Mouse (Mus musculus): ENCODE measurements at regions not wholly inside any gene's neighbourhood (a gene's known extent, or its start where the extent isn't known, plus 50 kb on each side); places are given as distances from the start of the nearest gene placed in this dataset.
A peak's percentile ranks its signal among the peaks of the same experiment; 100 is the strongest.

- DNase-seq: no peak
- intact Hi-C loops (cut with DNase I): no loop called here
These were observed 267.0 kb upstream of the Hnrnpa3 start for GRCm38 (mm10) chr2:75392041-75392440.

DNA sequence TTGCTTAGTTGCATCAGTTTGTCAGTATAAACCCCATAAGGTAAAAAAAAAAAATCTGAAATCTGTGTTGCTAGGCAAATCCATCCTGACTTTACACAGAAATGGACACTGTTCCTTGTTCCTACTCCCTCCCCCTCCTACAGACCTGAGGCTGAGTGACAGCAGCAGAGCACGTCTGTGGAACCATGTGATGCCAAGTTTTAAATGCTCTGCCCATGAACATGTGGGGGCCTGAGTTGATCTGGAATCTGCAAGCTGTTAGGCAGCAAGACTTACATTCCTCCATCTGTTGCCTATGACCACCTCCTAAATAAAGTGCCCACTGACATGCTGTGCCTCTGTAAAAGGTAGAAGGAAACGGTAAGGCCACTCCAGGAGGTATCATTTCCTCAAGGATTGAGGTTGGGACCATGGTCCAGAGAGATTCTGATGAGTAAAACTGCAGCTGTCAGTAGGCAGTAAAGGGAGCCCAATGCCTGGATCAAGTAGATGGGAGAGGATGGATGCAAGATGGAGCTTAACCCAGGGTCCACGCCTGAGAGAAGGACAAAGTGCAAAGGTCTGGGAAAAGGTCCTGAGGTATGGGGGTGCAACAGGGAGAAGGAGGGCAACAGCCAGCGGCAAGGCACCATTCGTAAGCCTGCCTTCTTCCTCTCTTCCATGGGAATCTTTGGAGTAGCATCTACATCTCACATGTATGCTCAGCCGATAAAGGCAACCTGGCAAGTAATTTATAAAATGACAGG is 264.0 kb upstream of the Hnrnpa3 start:
- DNase-seq: no peak
- intact Hi-C loops (cut with DNase I): no loop called here

- intact Hi-C loops (cut with DNase I): no loop called here
- no peak for DNase-seq
These were observed 263.0 kb upstream of the Hnrnpa3 start for GRCm38 (mm10) chr2:75396016-75396415.

DNA sequence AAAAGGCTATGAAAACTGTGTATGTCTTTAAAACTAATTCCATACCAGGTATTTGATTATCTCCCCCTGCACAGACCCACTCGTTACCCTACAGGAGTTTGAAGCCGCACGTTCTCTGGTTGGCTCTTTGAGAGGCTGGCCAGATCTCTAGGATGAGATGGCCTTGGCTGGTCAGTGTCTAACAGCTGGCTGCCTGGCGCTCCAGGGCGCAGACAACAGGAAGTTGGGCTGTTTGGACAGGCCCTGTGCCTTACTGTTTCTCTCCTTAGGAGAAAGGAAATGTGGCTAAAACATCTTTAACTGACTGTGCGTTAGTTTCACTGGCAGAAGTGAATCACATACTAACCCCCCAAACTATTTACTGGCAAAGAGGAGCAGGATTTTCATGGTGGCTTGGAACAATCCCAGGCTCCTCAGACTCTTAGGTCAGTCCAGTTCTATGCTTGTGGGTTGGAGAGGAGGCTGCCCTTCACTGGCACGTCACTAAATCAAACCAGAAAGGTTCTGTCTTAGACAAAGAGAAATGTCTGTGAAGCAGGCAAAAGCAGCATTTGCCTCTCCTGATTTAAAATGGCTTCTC is 258.7 kb upstream of the Hnrnpa3 start:
- peak in 1 of 2 experiments; percentile 44 for DNase-seq
- intact Hi-C loops (cut with DNase I): no loop called here

DNA sequence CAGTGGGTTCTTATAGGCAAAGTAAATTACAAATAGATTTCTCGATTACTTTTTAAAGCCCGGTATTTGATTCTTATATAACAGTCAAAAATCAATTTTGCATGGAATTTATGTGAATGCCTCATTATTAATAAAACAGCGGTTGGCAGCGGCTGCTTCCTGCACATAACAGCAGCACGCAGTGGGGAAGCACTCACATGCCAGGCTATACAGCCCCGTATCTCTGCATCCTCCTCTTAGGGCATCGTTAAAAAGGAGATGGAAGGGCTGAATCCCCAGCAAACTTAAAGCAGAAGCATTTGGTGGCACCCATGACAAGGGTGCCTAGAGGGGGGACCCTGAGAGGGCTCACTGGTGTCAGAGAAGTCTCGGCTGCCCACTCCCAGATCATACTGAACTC is 255.3 kb upstream of the Hnrnpa3 start:
- no peak for DNase-seq
- intact Hi-C loops (cut with DNase I): no loop called here

GRCm38 (mm10) chr2:75405524-75406214 is 253.4 kb upstream of the Hnrnpa3 start:
- DNase-seq: no peak
- intact Hi-C loops (cut with DNase I): no loop called here

DNA sequence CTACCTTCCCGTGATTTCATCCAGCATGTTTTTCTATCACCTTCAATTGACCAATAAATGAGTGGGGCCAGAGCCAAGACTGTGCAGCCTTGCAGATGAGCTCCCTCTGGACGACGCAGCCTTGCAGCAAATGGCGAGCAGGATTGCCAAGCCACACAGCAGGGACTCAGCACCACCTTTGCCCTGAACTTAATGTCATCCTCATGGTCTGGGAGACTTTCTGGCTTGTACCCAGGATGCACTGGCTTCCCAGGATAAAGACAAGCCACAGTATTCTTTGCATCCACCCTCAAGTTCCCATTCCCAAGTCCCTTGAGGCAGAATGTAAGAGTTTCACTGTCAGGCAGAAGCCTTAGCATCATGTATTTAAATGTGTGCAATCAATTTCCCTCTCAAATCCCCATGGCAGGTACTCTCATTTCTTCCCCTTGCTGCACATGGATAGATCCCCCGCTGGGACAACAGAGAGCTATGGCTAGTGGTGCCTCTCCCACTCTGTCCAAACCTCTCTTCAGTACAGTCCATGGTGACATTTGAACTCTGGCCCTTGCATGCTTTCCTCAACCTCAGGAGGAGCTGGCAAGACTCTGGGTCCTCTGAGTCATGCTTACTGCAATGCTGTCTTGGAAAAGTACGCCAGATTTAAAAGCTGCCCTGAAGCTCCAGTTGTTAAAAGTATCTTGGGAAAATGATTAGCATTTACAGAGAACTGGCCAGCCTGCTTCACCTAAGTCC is 252.2 kb upstream of the Hnrnpa3 start:
- DNase-seq: peak in 1 of 2 experiments; percentile 24
- intact Hi-C loops (cut with DNase I): no loop called here

DNA sequence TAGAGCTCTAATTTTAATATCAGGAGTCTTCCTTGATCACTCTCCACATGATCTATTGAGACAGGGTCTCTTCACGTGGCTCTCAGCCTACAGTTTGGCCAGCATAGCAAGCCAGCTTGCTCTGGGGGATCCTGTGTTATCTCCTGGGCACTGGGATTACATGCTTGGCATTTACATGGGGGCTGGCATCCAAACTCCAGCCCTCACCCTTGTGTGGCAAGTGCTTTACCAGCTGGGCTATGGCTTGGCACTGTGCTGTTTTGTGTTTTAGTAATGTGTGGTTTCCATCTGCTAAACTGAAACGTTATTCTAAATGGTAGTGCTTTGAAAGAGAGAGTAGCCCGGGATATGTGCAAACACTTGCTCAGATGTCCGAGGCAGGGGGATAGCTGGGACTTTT is 251.5 kb upstream of the Hnrnpa3 start:
- intact Hi-C loops (cut with DNase I): no loop called here
- DNase-seq: no peak

DNA sequence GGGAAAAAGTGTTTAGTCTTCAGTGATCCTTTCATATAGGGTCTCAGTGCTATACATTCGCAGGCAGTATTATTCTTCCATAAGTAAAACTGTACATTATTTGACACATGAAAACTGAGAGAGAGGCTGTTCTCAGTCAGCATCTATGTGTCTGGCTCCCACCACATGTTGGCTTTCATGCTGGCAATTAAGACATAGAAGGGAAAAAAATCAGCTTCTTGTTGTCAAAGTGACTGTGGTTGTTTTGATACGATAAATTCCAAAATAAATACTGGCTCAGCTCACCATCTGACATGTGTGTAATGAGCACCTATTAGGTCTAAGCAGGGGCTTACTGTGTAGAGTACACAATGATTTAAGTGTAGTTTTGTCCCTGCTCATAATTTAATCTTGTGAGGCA is 251.0 kb upstream of the Hnrnpa3 start:
- intact Hi-C loops (cut with DNase I): no loop called here
- DNase-seq: no peak

- intact Hi-C loops (cut with DNase I): no loop called here
- no peak for DNase-seq
These were observed 249.3 kb upstream of the Hnrnpa3 start for GRCm38 (mm10) chr2:75409806-75410205.

GRCm38 (mm10) chr2:75412735-75413134 is 246.3 kb upstream of the Hnrnpa3 start:
- intact Hi-C loops (cut with DNase I): no loop called here

DNA sequence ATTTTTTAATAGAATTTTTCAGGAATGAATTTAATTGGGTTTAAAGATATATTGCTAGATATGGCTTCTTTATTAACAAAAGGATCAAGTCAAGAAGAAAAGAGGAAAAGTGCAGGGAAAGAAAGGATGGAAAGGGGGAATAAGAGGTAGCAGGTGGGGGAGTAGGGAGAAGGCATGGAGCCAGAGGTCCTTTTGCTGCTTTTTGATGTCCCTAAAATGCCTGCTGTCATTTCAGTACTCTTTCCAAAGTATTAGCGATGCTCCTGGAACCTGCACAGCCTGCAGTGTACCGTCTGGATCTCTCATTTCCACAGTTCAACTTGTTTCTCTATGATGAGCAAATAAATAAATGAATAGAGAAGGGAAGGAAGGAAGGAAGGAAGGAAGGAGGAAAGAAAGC is 240.4 kb upstream of the Hnrnpa3 start:
- intact Hi-C loops (cut with DNase I): no loop called here
- DNase-seq: no peak

More at GRCm38 (mm10) chr2:75412735-75413134, 246.3 kb upstream of the Hnrnpa3 start:
- DNase-seq: no peak

DNA sequence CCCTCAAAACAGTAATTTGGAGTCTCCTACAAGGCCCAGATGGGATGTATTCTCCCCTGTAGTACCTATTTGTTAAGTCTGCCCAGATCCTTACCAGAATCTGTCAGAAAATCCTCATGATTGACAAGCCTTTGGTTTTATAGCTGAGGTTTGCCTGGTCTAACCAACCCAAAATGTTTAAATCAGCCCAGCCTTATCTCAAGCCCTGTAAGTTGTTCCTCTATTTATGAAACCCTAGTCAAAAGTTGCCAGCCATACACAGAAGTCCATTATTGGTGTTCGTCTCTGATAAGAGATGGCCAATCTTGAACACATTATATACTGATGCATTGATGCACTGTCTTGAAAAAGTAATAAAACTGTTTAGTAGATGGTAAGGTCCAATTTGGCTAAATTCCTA is 239.9 kb upstream of the Hnrnpa3 start:
- intact Hi-C loops (cut with DNase I): no loop called here
- no peak for DNase-seq

GRCm38 (mm10) chr2:75422798-75423685 is 236.0 kb upstream of the Hnrnpa3 start:
- intact Hi-C loops (cut with DNase I): no loop called here
- DNase-seq: no peak

- DNase-seq: no peak
- intact Hi-C loops (cut with DNase I): no loop called here
These were observed 235.2 kb upstream of the Hnrnpa3 start for GRCm38 (mm10) chr2:75423872-75424271.

DNA sequence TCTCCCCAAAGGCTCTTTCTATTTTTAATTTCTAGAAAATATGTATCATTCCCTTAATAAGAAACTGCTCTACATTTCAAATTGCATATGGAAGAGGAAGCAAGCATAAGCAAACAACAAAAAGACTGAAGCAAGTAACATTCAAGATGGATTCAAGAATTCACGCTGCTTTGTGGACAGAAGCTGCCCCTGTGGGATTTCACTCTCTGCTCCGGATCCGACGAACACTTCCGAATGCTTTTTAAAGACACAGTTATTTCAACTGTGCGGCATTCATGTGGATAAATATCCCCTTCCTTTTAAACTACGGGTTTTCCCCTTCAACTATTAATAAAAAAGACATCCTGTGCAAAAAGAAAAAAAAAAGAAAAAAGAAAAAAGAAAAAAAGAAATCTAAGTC is 234.7 kb upstream of the Hnrnpa3 start:
- intact Hi-C loops (cut with DNase I): no loop called here
- DNase-seq: no peak

- no peak for DNase-seq
- intact Hi-C loops (cut with DNase I): no loop called here
These were observed 234.2 kb upstream of the Hnrnpa3 start for GRCm38 (mm10) chr2:75424911-75425310.

DNA sequence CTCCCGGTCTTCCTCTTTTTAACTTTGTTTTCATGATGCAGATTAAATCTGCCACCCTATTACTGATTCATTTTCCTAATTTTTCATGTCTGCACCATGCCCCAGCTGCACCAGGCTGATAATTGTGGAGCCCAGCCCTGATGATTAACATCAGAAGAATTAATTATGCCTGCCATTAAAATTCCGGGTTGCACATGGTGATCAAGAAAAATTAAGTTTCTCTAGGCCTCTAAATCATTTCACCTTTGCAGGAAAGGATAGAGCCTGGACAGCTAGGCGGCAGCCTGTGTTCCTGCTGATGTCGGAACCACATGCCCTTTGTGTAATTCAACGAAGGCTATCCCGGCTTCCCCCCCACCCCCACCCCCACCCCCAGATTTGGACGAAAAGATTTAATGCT is 233.7 kb upstream of the Hnrnpa3 start:
- DNase-seq: no peak
- intact Hi-C loops (cut with DNase I): no loop called here

DNA sequence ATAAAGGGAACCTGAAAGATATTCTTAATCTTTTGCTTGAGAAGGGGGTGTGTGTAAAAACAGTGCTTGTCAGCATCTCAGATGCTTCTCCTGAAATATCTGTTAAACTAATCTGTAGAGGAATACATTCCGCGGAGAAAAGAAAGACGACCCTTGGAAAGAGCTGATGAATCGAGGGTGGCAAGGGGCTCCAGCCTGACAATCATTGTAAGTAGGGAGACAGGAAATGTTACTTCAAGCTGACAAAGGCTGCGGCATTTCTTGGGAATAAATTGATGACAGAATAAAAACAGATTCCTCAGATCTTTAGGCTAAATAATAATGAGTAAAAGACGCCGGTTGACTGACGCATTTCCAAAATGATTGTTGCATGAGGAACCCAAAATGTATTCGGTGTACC is 233.3 kb upstream of the Hnrnpa3 start:
- no peak for DNase-seq
- intact Hi-C loops (cut with DNase I): no loop called here

DNA sequence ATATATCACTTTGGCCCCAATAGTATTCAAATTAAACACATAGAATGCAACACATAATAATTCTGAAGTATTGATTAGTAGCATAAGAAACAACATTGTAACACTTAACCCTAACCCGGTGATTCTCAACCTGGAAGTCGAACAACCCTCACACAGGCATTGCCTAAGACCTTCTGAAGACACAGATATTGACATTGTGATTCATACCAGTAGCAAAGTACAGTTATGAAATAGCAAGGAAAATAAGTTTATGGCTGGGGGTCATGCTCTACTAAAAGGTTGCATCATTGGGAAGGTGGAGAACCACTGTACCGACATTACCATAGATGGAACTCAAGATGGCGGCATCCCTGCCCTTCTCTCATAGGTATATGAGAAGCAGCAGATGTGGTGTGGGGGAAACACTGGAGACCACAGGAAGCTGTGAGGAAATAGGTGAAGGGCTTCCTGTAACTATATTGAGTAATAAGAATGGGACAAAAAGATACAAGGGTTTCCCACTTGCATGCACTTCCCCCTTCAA is 231.1 kb upstream of the Hnrnpa3 start:
- intact Hi-C loops (cut with DNase I): no loop called here
- no peak for DNase-seq

Measured in heart, postnatal 14 days (tissue).